Mouse (Mus musculus): Measurements from ENCODE around the gene Rlf.
"Not testable (repeated sequence)": the region's sequence is repeated elsewhere in the genome, so short reads cannot be mapped to it uniquely, and the experiment has no call there.

Rlf gene

DNA sequence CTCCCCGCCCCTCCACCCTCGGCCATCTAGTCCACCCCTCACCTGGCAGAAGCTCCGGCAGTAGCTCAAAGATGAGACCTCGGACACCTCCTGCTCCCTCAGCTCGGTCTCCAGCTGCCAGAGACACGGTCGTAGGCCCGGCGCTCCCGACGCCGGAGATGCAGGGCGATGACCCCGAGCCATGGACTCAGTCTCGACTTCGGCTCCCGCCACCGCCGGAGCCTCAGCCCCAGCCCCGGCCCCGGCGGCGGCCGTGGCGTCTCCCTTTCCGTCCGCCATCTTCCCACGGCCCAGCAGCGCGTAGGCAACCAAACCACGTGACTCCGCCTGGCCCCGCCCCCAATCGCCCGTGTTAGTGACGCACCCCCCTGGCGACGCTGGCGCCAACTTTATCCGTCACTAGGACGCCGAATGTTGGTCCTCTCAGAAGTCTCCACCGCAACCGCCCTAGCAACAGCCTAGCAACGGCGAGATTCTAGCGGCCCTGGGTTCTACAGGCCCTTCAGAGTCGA, at the start of gene Rlf:
Gene Rlf (minus strand): TSS at position 292 of the 512 bp plus-strand sequence.
- DNase-seq (ENCODE audit: low spot score in 2 of 2), result peak; percentile 100

DNA sequence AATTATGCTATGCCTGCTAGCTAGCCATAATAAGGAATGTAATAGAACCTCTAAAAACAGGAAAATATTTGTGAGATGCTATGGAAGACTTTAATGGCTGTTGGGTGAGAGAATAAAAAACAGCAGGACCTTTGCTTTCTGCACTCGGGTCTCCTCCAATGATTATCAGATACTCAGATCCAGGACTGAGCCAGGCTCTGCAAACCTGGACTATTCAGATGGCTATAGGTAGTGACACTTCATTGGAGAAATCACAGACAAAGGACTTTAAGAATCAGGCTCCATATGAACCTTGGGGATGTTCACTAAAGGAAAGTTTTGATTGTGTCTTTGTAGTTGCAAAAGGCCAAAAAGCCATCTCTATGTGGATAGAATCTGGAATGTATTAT, 26.7 kb upstream of the Rlf start:
- DNase-seq (ENCODE audit: low spot score in 2 of 2), result no peak

DNA sequence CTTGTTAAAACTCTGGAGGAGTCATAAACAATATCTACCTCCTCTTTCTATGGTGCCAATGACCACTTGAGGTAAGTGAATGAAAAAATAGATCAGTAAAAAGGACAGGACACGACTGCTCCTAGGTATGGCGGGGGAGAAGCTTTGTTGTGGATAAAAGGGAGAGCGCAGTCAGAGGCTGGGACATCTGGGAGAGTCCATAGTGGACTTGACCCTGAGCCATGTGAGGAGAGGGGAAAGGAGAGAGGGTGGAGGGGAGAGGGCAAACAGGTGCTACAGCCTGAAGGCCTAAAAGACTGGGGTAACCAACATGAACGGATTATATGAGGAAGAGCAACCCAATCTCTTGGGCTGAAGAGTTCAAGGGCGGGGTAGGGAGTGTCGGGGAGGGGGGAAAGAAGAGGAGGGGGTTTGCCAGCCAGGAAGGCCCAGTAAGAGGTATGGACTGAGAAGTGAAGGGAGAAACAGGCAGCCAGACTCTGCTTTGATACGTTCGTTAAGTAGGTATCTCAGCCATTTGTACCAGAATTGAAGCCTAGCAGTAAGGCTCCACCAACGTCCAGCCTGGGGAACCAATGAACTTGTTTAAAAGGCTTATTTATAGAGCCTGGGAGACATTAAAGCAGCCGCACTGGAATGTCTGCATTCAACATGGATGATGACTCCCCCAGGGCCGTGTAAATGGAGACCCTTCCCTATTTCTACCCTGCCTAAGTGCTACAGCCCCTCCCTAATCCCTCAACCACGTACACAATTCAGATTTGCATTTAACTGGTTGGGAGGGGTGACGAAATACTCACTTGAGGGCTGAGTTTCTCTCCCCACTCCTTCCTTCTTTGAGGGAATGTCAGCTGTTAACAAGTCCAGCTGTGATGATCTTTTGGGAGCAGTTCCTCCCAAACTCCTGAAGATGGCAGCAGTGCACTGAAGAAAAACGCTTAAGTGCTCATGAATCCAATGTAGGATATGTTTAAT, 26.0 kb upstream of the Rlf start:
- DNase-seq (ENCODE audit: low spot score in 2 of 2), result peak; percentile 22 to 31

DNA sequence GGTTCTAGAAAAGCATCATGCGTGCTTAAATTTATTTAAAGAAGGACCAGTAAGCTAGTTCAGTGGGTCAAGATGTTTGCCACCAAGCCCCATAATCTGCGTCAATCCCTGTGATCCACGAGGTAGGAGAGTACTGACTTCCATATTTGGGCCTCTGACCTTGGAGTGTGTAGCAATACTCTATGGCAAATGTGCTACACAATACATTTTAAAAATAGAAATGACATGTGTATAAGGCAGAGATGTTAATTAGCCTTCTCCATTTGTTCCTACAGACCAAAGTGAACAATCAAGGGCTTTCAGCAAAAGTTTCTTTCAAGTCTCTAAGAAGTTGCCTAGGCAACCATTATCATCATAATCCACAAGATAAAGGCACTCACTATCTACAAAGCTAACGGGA, 25.0 kb upstream of the Rlf start:
- DNase-seq (ENCODE audit: low spot score in 2 of 2), result no peak

DNA sequence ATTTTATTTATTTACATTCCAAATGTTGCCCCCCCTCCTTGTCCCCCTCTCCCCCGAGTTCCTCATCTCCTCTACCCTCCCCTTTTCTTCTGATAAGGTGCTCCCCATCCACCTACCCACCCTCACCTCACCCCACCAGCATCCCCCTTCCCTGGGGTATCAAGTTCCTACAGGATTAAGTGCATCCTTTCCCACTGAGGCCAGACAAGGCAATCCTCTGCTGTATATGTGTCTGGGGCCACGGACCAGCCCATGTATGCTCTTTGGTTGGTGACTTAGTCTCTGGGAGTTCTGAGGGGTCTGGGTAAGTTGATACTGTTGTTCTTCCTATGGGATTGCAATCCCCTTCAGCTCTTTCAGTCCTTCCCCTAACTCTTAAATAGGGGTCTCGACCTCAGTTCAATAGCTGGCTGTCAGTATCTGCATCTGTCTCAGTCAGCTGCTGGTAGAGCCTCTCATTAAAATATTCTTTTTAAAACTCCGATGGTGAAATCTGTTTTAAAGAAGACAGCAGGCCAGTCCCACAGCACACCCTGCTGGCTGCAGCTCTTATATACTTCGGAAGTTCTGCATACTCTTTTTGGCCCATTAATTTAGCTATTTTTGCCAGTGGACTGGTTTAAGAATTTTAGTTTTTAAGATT, 17.0 kb upstream of the Rlf start:
- peak; percentile 44 to 64 for DNase-seq (ENCODE audit: low spot score in 2 of 2)

DNA sequence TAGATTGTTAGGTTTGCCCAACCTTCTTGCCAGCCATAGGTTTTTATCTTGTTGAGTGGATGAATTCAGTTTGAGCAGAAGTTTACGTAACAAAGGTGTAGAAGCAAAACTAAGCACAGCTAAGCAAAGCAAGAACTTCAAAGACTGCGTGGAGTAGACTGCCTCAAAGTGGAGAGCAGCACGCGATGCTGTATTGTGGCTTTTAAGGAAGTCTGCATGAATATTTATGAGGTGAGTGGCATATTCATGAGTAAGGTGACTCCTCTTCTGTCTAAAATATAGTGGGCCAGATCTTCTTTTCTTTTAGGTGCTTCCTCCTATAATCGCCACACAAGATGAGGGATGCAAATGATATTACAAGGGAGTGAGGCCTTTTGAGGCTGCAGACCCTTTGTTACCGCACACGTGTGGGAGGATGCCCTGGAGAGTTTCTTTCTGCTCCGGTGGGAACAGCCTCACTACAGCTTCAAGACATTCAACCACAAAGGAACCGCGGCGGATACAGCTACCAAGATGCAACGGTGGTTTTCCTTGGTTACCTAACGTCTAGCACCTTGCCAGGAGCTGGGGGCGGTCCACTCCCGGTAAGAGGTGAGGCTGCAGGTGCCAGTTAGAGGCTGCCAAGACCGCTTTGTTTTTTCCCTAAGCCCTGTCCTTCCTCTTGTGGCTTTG, 16.2 kb upstream of the Rlf start:
- peak in 1 of 2 experiments; percentile 36 for DNase-seq (ENCODE audit: low spot score in 2 of 2)

DNA sequence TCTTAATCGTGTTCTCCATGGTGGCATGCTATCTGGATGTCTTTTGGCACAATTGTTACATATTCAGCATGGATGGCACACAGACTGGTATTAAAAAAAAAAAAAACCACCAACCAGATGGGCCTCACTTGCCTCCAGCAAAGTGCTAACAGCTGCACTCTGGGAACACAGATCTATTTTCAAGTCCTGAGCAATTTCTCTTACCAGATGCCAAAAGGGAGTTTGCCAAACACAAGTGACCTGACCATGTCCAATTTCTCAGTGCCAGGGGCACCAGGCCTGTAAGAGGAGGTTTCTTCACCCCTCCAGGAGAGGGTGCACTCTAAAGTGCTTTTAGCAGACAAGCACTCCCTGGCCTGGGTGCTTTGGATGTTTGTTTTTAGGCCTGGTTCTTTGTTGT, 12.2 kb upstream of the Rlf start:
- DNase-seq (ENCODE audit: low spot score in 2 of 2), result peak in 1 of 2 experiments; percentile 19

DNA sequence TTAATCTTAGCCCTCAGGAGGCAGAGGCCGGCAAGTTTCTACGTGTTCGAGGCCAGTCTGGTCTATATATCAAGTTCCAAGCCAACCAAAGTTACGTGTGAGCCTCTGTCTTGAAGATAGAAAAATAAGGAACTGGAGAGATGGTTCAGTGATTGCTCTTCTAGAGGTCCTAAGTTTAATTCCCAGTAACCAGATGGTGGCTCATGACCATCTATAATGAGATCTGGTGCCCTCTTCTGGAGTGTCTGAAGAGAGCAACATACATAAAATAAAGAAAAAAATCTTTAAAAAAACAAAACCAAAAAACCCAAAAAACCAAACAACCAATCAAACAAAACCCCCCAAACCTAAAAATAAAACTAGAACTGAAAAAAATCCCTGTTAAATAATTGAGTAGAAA, 10.3 kb upstream of the Rlf start:
- no peak for DNase-seq (ENCODE audit: low spot score in 2 of 2)

DNA sequence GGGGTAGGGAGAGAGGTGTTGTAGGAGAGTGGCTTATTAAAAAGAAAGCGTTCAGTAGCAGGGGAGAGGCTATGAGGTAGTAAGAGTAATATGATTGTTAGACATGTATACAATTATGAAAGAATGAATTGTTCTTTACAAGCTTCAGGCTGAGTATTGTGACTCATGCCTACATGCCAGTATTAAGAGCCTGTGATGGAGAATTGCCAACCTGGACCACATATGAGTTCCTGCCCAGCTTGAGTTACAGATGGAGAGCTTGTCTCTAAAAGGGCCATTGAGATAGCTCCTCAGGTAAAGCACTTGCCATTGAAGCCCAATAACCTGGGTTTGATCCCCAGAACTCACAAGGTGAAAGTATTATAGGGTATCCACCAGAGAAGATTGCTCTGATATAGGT, 8.3 kb upstream of the Rlf start:
- DNase-seq (ENCODE audit: low spot score in 2 of 2), result no peak

DNA sequence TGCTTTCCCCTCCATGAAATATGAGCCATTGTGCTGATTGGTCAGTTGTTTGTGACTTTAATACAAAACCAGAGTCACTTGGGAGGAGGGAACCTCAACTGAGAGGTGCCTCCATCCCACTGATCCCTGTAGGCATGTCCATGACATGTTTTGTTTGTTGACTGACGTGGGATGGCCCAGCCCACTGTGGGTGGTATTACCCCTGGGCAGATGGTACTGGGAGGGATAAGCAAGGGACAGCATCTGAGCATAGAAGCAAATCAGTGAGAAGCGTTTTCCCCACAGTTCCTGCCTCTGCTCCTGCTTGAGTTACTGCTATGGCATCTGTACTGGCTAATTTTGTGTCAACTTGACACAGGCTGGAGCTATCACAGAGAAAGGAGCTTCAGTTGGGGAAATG, 1.3 kb upstream of the Rlf start:
- no peak for DNase-seq (ENCODE audit: low spot score in 2 of 2)

DNA sequence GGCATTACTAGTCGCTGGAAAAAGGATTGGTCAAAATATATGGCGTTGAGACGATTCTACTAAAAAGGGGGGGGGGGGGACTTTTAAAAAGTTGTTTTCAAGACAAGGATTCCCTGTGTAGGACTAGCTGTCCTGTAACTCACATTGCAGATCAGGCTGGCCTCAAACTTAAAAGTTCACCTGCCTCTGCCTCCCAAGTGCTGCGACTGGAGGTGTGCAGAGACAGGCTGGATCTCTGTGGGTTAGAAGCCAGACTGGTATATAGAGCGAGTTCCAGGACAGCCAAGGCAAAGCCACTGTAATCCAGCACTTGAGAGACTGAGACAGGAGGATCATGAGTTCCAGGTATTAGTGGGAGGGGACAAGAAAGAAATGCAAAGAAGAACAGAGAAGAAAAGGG, 605 bp upstream of the Rlf start:
- no peak for DNase-seq (ENCODE audit: low spot score in 2 of 2)

DNA sequence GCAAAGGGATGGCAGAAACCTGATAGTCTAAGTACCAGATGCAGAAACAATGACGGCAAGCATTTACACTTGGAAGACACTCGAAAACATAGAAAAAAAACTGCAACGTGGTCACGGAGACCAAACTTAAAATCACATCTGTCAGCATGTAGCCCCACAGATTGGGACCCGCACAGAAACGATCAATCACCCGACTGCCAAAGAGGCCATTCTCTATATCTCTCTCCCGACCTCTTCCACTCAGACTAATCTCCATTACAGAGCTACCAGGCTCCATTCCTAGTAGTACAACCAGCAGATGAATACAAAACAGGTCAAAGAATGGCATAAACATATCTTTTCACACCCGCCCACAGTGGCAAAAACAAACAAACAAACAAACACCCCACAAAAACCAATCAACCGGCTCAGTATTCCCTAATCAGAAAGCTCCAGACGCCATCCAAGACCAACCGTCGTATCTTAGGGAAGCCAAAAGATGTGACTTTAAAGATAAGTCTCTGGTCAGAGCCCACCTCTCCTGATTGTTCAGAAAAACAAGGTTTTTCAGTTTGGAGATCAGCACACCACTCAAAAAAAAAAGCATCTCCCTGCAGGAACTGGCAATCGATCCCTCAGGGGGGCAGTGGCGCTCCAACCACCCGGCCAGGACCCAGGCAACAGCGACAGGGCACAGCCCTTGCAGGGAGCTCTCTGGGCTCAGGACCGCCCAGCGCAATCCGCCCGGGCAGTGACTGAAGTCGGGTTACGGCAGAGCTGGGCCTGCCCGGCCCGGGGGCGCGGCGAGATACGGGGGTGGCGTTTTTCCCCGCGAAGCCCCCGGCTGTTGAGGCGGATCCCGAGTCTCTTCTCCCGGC, 720 bp downstream of the Rlf start:
- DNase-seq (ENCODE audit: low spot score in 2 of 2), result peak; percentile 41 to 52

DNA sequence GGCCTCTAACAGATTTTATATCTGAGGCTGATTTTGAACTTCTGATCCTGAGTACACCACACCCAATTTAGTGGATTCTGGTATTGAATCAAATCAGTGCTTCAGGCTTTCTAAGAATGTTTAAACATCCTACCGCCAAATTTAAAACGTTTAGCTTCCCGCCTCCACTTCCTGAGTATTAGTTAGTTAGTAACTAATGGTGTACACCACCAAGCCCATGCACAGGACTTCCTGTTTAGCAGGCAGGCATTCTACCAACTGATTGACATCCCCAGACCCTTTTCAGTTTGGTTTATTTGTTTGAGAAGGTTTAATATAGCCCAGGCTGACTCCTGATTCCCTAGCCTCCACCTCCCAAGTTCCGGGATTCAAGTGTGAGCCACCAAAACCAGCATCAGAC, 6.0 kb downstream of the Rlf start:
- DNase-seq (ENCODE audit: low spot score in 2 of 2), result no peak

DNA sequence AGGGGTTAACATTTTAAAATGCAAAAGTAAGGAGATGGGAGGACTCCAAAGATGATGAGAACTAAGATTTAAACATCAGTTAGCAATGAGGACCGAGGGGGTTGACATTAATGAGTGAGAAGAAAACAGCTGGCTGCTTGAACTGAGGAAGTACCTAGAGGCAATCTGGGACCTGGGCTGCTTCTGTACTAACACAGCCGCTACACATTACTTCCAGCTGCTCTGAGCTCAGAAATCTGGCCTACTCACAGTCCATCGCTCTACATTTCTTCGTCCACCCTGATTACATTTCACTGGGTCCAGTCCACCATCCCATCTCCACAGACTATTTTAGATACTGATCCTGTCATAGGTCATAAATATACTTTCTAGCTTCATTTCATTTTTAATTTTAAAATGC, 17.0 kb downstream of the Rlf start:
- no peak for DNase-seq (ENCODE audit: low spot score in 2 of 2)

DNA sequence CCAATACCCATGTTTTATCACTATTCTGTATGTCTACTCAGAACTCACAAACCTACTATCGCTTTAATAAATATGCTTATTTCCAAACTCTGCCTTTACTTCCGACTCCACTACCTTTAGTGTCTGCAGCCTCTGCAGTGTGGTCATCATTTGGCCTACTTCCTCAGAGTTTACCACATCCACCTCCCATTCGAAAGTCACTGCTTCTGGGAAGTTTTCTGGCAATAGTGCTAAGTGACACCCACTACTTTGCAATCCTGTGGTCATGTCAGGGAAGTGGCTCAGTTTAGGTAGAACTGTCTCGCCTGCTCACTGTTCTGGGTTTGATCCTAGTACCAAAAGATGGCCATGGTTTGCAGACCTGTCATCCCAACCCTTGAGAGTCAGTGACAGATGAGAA, 17.9 kb downstream of the Rlf start:
- no peak for DNase-seq (ENCODE audit: low spot score in 2 of 2)

DNA sequence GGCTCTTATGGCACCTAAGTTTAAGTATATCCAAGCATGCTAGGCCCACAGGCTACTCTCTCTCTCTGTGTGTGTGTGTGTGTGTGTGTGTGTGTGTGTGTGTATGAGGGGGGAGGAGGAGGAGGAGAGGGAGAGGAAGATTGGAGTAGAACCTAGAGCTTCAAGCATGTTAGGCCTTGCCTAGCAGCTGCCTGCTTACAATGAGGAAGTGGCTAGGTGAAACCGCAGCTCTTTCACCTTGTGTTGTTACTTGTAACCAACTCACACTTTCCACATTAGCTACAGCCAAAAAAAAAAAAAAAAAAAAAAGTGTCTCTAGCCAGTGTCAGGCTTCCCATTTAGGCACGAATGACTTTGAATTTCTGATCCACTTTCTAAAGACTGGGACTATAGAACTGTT, 18.7 kb downstream of the Rlf start:
- no peak for DNase-seq (ENCODE audit: low spot score in 2 of 2)

DNA sequence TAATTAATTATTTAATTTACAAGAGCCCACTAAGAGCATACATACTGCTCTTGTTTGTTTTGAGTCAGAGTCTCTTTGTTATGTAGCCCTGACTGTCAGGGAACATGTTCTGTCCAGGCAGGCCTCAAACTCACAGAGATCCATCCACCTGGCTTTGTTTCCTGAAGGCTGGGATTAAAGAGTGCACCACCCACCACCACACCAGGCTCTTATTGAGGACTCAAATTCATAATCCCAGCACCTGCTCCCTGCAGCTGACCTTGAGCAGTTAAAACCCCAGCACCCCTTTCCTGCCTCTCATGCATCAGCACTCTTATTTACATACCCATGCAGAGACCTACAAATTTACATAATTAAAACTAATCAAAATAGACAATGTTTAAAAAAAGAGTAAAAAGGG, 20.1 kb downstream of the Rlf start:
- DNase-seq (ENCODE audit: low spot score in 2 of 2), result no peak

DNA sequence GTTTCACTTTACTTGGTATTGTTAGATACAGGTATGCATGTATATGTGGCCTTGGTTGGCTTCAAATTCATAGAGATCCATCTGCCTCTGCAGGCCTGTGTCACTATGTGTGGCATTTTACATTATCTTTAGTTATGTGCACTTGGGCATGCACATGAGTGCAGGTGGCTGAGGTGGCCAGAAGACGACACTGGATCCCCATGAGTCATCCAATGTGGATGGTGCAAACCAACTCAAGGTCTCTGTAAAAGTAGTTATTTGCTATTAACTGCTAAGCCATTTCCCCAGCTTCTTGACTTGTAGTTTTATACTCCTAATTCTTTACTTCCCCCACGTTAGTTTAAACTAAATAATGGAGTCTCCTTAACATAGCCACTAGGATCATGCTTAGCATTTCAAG, 22.6 kb downstream of the Rlf start:
- DNase-seq (ENCODE audit: low spot score in 2 of 2), result no peak

DNA sequence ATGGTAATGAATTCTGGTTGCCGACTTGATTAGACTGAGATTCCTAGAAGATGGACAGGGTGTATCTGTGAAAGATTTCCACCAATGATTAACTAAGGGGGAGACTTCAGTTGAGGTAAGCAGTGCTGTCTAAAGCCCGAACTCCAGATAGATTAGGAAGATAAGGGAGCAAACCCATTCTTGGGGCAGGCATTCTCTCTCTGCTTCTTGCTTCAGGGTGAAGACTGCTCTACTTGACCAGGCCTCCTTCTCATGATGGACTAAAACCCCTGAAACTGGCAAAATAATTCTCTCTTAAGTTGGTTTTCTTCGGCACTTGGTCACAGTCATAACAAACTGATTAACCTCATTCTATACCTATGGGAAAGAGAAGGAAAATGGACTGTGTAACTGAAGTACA, 25.5 kb downstream of the Rlf start:
- no peak for DNase-seq (ENCODE audit: low spot score in 2 of 2)

DNA sequence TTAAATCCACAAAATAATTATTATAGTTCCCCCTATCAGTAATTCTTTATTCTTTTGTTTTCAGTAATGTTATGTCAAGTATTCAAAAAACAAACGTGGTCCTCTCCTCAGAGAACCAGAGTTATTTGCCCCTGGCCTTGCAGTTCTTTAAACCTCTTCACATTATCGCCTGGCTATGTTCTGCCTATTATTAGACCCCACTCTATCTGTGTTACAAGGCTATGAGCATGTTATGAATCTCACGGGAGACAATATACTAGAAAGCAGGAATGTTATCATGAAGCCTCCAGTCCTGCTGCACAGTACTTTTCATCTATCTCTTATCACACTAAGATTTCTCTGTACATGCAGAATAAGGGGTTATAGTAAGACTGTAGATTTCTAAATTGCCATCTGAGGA, 35.2 kb downstream of the Rlf start:
- no peak for DNase-seq (ENCODE audit: low spot score in 2 of 2)

DNA sequence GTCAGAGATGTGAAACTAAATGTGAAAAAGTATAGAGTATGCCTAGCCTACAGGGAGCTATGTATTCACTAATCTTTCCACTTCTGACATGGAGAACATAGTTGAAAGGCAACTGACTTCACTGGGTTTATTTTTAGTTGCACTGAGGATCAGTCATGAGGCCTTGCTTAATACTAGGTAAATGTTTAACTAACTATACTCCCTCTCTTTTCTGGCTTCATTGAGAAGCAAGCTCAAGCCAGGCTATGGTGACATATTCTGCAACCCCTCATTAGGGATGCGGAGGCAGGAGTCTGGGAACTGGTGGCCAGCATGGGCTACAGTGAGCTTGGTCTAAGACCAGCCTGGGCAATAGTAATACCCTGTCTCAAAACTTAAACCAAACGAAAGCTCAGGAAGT, 47.2 kb downstream of the Rlf start:
- DNase-seq (ENCODE audit: low spot score in 2 of 2), result no peak

DNA sequence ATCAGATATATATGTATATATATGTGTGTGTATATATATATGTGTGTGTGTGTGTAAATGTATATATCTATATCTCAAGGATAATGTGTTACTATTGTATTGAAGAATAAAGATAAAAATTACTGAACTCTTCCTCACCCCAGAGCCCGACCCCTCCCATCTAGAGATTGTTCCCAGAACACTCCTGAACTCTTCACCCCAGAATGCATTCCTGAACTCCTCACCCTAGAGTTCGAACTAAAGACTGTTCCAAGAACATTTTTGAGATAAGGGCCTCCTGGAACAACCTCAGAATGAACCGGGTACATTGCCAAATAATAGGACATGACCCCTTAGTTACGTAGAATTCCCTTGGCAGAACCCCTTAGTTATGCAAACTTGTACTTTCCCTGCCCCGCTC, 48.2 kb downstream of the Rlf start:
- DNase-seq (ENCODE audit: low spot score in 2 of 2), result not testable (repeated sequence)

All from right cerebral cortex, adult 2 months (tissue).